Mouse (Mus musculus) cerebellum, postnatal 10 days (tissue): ENCODE measurements at regions not wholly inside any gene's neighbourhood (a gene's known extent, or its start where the extent isn't known, plus 50 kb on each side); places are given as distances from the start of the nearest gene placed in this dataset.
"Not testable (repeated sequence)": the region's sequence is repeated elsewhere in the genome, so short reads cannot be mapped to it uniquely, and the experiment has no call there.

ENCODE experiments used
- DNase-seq, 2 experiments: peaks; one replicate each; pipeline ENCODE4 v3.0.0; 2021; ENCODE audit warnings: mixed read lengths in 2 of 2

DNA sequence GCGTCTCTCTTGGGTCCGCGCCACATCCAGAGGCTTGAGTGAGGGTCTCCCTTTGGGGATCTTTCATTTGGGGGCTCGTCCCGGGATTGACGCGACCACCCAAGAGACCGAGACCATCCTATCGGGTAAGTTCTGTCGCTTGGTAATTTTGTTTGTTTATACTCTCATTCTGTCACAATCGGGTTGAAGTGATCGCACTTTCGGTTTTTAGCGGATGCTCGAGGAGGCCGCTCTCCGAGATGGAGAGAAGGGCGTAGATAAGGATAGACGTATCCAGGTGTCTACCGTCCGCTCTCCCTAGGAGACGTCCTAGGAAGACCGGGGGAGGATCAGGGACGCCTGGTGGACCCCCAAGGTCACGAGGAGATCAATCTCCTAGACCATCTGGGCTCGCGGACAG, 199.3 kb upstream of the Mrpl21 start:
- DNase-seq, result peak; percentile 1 to 5

DNA sequence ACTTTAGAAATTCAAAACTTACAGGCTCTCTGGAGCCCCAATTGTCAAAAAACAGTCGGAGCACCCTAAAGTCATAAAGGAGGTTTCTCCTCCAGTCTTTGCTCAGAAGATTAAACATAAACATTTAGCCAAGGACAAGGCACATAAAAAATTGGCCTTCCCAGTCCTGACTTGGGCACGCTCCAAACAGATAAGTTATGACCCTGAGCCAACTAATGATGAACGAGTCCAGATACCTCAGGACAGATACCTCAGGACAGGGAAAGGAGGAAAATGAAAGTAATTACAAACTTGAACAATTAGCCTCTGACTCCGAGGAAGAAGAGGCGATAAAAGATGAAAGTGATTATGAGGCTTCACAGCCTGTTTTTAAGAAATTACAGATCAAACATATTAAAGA, 190.9 kb upstream of the Mrpl21 start:
- DNase-seq, result not testable (repeated sequence)
